Mouse (Mus musculus) adrenal gland, adult 8-10 months (tissue): ENCODE measurements around the gene Tmem168. TPM values are rescaled to one million over a fixed set of nuclear protein-coding genes. Genes with fewer than 3 reads are reported as not detected.

Source experiments
- DNase-seq: peaks from one replicate; pipeline ENCODE4 v3.0.0; 2022
- total RNA-seq, 4 experiments: library from RNA; stranded (reverse); gene quantifications; 2 replicates each; pipeline ENCODE4 v1.2.4; 2022

The Tmem168 gene
- 10 to 100 TPM; 25.9 to 33.1 (median 29.5) TPM for total RNA-seq

- DNase-seq: peak; percentile 85
Measured at GRCm38 (mm10) chr6:13607621-13608493, at the start of gene Tmem168. Tmem168 (minus strand) TSS chr6:13608100.

- DNase-seq: no peak
Measured at GRCm38 (mm10) chr6:13654081-13654480, 46.2 kb upstream of the Tmem168 start.

- DNase-seq: no peak
Measured at GRCm38 (mm10) chr6:13652284-13652683, 44.4 kb upstream of the Tmem168 start.

- DNase-seq: no peak
Measured at GRCm38 (mm10) chr6:13650854-13651253, 43.0 kb upstream of the Tmem168 start.

- no peak for DNase-seq
Measured at GRCm38 (mm10) chr6:13648305-13648704, 40.4 kb upstream of the Tmem168 start.

GRCm38 (mm10) chr6:13636582-13636989 lies 28.7 kb upstream of the Tmem168 start:
- DNase-seq: no peak

GRCm38 (mm10) chr6:13632571-13632970 lies 24.7 kb upstream of the Tmem168 start:
- no peak for DNase-seq

- DNase-seq: no peak
Measured at GRCm38 (mm10) chr6:13630607-13631006, 22.7 kb upstream of the Tmem168 start.

GRCm38 (mm10) chr6:13619618-13620017 lies 11.7 kb upstream of the Tmem168 start:
- no peak for DNase-seq

- no peak for DNase-seq
Measured at GRCm38 (mm10) chr6:13617110-13617509, 9.2 kb upstream of the Tmem168 start.

GRCm38 (mm10) chr6:13614568-13614967 lies 6.7 kb upstream of the Tmem168 start:
- no peak for DNase-seq

GRCm38 (mm10) chr6:13613671-13614070 lies 5.8 kb upstream of the Tmem168 start:
- DNase-seq: no peak

- DNase-seq: no peak
Measured at GRCm38 (mm10) chr6:13610869-13611268, 3.0 kb upstream of the Tmem168 start.

- no peak for DNase-seq
Measured at GRCm38 (mm10) chr6:13609353-13610140, 1.6 kb upstream of the Tmem168 start.

- DNase-seq: no peak
Measured at GRCm38 (mm10) chr6:13606921-13607620, 829 bp downstream of the Tmem168 start.

- DNase-seq: no peak
Measured at GRCm38 (mm10) chr6:13606394-13606793, 1.5 kb downstream of the Tmem168 start.

- DNase-seq: no peak
Measured at GRCm38 (mm10) chr6:13603134-13603533, 4.8 kb downstream of the Tmem168 start.

- no peak for DNase-seq
Measured at GRCm38 (mm10) chr6:13601587-13601986, 6.3 kb downstream of the Tmem168 start.

- DNase-seq: no peak
Measured at GRCm38 (mm10) chr6:13598239-13598923, 9.5 kb downstream of the Tmem168 start.

GRCm38 (mm10) chr6:13592729-13593345 lies 15.1 kb downstream of the Tmem168 start:
- no peak for DNase-seq

- DNase-seq: no peak
Measured at GRCm38 (mm10) chr6:13586560-13586959, 21.3 kb downstream of the Tmem168 start.

- DNase-seq: no peak
Measured at GRCm38 (mm10) chr6:13586154-13586553, 21.7 kb downstream of the Tmem168 start.
